Mouse (Mus musculus) embryo, embryonic 11.5 days (tissue): ENCODE measurements around the gene Opcml.

Experiments
- DNase-seq: peaks from one replicate; pipeline ENCODE4 v3.0.0-alpha.2; 2012; ENCODE audit warnings: low read depth, low spot score

Gene Opcml

GRCm38 (mm10) chr9:28160953-28161352 is 370.4 kb downstream of the Opcml start:
- DNase-seq, result no peak

DNA sequence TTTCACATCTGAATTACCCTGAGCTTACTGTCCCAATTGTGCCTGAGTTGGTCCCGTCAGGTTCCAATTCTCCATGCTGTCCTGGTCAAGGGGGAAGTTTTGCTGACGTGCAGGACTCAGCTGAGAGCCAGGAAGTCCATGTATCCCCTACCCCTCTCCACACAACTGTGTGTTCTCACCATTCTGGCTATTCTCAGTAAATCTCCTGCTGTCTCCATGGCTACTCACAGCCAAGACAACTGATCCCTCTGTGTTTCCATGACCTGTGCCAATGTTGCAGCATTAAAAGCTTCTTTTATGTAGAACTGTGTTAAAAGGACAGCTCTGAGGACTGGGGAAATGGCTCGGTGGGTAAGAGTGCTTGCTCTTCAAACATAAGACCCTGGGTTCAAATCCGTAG is 373.4 kb downstream of the Opcml start:
- no peak for DNase-seq

GRCm38 (mm10) chr9:28171890-28172289 is 381.3 kb downstream of the Opcml start:
- DNase-seq, result peak; percentile 24

GRCm38 (mm10) chr9:28177052-28177451 is 386.5 kb downstream of the Opcml start:
- no peak for DNase-seq

DNA sequence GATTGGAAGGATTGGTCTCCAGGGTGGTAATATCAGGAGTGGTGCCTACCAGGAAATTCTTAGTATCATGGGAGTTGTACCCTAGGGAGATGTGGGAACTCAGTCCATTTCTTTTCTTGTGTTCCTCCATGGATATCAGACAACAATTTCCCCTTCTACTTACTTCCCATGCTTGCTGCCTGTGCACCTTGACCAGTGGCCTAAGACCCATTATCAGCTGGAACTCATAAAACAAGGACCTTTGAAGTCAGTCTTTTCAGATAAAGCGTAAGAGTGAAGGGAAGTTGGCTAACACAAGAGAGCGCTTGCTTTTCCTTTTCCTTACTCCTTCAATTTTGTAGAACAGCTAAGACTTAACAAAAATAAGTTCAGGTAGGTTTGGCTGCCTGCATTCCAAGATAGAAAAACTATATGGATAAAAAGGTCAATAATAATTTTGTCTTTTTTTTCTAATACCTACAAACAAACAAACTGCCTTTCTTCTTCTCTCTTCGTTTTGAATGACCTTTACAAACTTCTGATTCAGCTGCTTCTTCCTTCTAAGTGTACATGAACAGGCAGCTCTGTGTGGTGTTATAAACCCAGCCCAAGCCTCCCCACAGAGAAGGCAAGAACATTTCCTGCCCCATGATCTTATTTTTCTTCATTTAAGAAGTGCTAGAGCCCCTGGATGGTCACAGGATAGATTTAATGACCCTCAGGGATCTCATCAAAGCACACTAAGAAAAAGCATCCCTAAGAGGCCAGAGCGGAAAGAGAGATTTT is 387.7 kb downstream of the Opcml start:
- no peak for DNase-seq

GRCm38 (mm10) chr9:28181916-28182315 is 391.3 kb downstream of the Opcml start:
- DNase-seq, result no peak

GRCm38 (mm10) chr9:28190226-28190625 is 399.7 kb downstream of the Opcml start:
- no peak for DNase-seq

DNA sequence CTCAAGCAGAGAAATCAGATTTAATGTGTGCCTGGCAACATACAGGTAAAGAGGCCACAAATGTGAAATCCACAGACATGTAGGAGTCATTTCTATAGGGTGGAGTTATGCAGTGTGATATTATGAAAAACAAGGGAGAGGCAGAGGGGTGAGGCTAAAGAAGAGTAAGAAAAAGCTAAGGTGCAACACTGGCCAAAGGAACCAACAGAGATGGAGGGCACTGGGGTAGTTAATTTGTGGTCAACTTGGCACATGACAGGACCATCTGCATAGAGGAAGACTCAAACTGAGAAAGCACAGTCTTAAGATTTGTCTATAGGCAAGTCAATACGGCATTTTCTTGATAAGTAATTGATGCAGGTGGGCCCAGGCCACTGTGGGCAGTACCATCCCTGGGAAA is 400.2 kb downstream of the Opcml start:
- DNase-seq, result no peak

DNA sequence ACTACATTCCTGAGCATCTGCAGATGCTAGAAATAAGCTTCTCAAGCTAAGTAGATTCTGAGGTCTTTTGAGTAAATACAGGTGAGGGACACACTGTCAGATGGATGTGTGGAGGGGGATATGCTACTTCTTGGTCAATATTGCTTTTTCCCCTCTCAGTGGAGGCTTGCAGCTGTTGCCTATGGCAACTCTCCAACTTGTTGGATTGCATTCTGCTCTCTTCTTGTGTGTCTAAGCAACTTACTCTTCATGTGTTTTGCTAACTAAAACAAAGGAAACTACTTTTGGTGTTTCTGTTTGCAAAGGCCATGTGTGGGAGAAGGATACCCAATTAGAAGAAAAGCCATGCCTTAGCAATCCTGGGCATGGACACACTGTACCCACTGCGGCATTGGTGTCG is 406.0 kb downstream of the Opcml start:
- DNase-seq, result no peak

- no peak for DNase-seq
Observed at GRCm38 (mm10) chr9:28197061-28197460, 406.5 kb downstream of the Opcml start.

- peak; percentile 9 for DNase-seq
Observed at GRCm38 (mm10) chr9:28197631-28198030, 407.1 kb downstream of the Opcml start.

DNA sequence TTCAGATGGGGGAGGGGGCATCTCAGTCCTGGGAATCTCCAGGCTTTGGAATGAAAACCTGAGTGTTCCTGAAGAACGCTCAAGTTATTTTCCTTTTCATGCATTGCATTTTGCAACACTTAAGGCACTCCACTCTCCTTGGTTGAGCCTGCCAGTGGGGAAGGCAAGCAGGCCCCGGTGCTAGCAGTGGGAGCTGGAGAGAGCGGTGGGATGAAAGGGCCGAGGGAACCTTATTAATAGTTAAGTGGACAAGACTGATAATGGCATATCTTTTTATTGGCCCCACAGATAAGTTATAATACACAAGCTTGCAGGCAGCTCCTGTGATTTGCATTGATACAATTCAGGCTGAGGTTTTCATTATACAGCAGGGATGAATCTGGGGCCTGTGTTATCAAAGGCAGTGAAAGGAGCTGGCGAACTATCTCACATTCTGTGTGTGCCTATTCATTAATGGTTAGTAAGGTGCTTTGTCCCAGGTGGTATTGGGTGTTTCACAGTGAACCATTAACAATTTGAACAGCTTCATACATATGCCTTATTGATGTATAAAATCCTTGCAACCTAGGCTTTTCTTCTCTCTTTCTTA is 407.6 kb downstream of the Opcml start:
- no peak for DNase-seq

GRCm38 (mm10) chr9:28207441-28207840 is 416.9 kb downstream of the Opcml start:
- no peak for DNase-seq

GRCm38 (mm10) chr9:28208696-28209095 is 418.1 kb downstream of the Opcml start:
- no peak for DNase-seq

GRCm38 (mm10) chr9:28211877-28212276 is 421.3 kb downstream of the Opcml start:
- no peak for DNase-seq

DNA sequence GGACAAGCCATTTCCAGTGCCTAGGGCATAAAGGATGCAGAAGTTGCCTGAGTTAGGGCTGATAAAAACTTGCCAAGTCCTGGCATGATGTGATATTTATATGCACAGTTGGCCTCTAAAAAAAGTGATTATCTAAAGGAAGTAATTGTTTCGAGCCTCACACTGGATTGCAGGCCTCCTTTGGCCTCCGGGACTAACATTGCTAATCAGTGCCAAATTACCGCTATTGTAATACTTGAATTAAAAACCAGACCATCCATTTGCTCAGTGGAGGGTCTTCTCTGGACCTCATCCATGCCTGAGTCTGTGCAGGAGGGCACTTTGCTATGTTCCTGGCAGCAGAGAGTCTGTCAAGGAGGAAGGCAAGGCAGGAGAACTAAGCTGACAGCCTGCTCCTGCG is 423.3 kb downstream of the Opcml start:
- DNase-seq, result no peak

DNA sequence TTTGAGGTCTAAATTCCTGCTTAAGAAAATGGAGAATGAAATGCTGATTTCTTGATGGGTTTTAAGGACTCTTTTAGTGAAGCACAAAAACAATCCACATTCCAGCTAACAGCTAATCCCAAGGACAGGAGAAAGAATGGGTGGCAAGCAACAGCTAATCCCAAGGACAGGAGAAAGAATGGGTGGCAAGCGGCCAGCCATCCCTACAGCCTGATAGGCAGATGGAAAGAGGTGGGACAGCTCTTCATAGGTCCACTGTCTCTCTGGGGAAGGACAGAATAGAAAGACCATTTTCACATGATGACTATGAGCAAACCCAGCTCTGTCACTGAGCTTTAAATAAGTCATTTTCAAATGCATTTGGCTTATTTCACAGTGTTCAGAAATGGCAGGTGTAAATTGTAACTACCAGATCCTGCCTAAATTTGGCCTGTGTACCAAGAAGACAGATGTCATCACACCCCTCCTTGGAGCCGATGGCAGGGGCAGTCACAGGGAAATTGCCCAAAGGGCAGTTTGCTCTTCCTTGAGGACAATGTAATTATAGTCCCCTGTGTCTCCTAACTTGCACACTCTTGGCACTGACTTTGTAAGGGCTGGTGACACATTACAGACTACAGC is 427.6 kb downstream of the Opcml start:
- no peak for DNase-seq

DNA sequence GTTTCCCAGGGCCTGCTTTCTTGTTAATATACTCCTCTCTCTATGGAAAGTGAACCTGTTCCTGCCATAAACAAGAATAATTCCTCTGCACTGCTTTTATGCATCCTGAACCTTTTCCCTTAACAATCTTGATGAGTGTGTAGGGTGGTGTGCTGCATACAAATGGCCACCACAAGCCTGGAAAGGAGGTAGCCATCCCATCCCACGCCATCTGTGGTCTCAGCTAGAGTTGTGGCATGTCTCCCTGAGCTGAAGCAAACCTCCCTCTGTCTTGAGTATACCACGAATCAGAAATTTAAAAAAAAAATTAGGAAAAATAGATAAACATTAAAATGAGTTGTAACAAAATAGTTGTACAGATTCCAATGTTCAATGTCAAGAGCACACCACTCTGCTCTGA is 432.2 kb downstream of the Opcml start:
- no peak for DNase-seq

DNA sequence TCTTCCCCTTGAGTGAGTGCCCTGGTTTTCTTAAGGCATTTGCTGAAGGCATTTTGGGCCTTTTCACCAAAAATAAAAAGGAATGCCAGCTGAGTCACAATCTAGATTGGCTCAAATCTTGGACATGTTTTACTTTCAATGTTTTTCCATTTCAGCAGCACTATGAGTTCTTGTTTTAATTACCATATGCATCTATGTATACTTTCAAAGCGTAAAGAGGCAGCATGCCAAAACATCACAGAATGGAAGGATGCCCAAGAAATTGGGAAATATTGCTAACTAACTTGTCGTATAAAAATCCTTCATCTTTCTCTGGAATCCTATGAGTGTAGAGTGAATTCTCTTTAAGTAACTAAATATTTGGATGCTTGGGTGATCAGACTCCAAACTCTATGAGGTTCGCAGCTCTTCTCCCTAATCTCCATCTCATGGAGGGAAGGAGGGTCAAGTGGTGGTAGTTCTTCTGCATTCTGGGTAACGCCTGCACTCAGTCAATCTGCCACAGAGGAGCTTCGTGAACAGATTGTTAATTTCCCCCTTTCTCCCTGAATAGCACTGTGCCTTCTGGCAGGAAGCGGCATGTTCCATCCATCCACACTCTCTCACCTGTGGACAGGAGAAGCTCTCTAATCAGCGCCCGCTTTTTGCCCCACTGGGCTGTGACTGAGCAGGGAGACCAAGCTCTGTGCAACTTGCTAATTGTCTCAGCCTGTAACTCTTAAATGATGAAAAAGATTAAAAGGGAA is 435.4 kb downstream of the Opcml start:
- DNase-seq, result no peak

DNA sequence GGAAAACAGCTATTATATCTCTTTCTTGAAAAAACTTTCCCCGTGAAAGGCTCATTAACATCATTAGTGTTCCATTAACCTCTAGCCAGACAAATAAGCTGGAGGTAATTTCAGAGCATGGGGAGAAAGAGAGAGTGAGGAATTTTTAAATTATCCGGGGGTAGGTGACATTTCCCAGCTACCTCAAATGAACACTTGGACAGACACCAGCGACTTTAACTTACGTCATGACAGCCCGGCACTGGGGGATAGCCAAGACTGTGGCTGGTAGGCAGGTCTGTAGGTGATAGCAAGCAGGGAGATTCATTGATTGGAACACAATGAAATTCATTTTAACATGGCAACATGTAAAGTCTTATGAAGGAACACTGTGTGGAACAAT is 436.0 kb downstream of the Opcml start:
- no peak for DNase-seq

DNA sequence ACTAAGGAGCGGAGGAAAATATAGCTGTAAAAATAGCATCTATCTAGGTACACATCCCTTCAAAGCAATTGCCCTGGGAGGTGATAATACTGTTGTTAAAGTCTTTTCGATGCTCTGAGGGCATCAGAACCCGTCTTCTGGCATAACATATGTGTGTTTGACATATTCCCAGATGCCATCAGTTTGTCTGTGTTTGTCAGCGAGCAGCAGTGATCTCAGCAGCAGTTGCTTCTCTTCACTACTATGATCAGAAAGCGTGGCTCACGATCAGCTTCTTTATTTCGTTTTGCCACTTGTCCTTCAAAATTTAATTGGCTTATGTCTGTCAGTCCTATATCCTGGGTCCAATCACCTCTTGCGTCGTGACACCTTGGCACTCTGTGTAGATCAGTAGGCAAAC is 447.9 kb downstream of the Opcml start:
- DNase-seq, result no peak

- peak; percentile 16 for DNase-seq
Observed at GRCm38 (mm10) chr9:28247742-28248503, 457.3 kb downstream of the Opcml start.
